Mouse (Mus musculus): Measurements from ENCODE around the gene Nt5dc2. TPM values are rescaled to one million over a fixed set of nuclear protein-coding genes. Genes with fewer than 3 reads are reported as not detected.

Gene Nt5dc2
- polyA plus RNA-seq, 1 experiment = 13.0 TPM

DNA sequence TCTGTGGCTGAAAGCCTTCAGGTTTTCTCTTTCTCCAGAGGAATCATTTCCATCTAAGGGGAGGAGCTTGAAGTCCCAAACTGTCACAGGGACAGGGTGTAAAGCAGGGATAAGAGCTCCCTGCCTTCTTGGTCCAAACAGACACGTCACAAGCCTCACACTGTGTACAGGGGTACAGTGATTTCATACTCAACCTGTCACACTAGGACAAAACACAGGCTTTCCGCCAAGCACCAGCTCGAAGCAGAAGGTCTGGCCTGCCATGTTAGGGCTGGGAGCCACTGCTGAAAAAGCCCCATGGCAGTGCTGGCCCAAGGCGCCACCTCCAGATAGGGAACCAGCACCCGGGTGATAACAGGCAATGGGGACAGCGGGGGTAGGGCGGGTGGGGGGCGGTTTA is 33.2 kb downstream of the Nt5dc2 start:
- Histone ChIP-seq H3K4me1 (ENCODE audit: control insufficient read depth, insufficient read depth, insufficient read length, low read length) (peaks cover 9% of the 10 kb centered on the region; the same call in 1 of the 2 replicates), H3K4me3 (ENCODE audit: low read depth, low read length) (no peak overlapping the region), H3K36me3 (ENCODE audit: control insufficient read depth, insufficient read depth, low read length) (no peaks in the 10 kb centered on the region), H3K27me3 (ENCODE audit: control insufficient read depth, insufficient read depth, low read length) (no peaks in the 10 kb centered on the region), H3K27ac (ENCODE audit: insufficient read depth, low read depth, low read length) (no peak overlapping the region)
- 72% methylated on average over 8 of the region's 8 CpGs for WGBS
- TF ChIP-seq CTCF (IDR thresholded peaks at IDR 0.05; ENCODE audit: extremely low read depth, insufficient read length, insufficient replicate concordance, low read depth, low read length) (no peak), POLR2A (IDR thresholded peaks at IDR 0.05; ENCODE audit: low read depth, low read length) (no peak)

DNA sequence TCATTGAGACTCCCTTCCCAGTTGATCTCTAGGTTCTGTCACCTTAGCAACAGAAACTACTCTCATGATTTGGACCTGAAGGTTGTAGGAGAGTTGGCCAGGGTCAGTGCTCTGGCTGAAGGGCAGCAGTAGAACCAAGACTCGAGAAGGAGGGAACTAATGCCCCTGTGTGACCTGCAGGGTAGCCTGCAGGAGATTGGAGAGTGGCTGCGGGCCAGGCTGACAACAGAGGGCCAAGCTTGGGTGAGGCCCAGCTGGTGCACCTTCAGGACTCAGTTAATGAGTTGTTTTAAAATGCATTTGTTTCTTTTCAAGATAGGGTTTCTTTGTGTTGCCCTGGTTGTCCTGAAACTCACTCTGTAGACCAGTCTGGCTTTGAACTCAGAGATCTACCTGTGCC is 34.2 kb downstream of the Nt5dc2 start:
- H3K27ac ChIP-seq (ENCODE audit: insufficient read depth, low read depth, low read length) = no peak overlapping the region
- TF ChIP-seq POLR2A (IDR thresholded peaks at IDR 0.05; ENCODE audit: low read depth, low read length) (no peak), CTCF (IDR thresholded peaks at IDR 0.05; ENCODE audit: extremely low read depth, insufficient read length, insufficient replicate concordance, low read depth, low read length) (no peak)
- 43% methylated on average over 2 of the region's 2 CpGs for WGBS
- H3K4me1 ChIP-seq (ENCODE audit: control insufficient read depth, insufficient read depth, insufficient read length, low read length) = peaks cover 7% of the 10 kb centered on the region; the same call in 1 of the 2 replicates
- no peaks in the 10 kb centered on the region for H3K27me3 ChIP-seq (ENCODE audit: control insufficient read depth, insufficient read depth, low read length)
- H3K4me3 ChIP-seq (ENCODE audit: low read depth, low read length) = no peak overlapping the region
- no peaks in the 10 kb centered on the region for H3K36me3 ChIP-seq (ENCODE audit: control insufficient read depth, insufficient read depth, low read length)

DNA sequence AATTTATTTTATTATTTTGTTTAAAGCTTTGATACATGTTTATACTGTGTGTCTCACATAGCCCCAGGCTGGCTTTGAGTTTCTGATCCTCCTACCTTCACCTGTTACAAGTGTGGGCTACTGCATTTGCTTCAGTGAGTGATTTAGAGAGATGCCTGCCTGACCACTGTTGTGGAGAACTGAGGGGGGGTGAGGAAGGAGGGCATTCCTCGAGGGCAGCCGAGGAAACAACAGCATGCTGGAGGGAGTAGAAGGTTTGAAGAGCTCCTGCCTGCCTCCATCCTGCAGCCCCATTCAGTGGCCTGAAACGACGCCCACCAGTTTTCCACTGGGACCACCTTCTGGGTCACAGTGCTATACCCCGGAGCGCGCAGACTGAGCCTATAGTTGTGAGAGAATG is 34.6 kb downstream of the Nt5dc2 start:
- WGBS = 62% methylated on average over 7 of the region's 7 CpGs
- no peak overlapping the region for H3K27ac ChIP-seq (ENCODE audit: insufficient read depth, low read depth, low read length)
- TF ChIP-seq CTCF (IDR thresholded peaks at IDR 0.05; ENCODE audit: extremely low read depth, insufficient read length, insufficient replicate concordance, low read depth, low read length) = no peak
- TF ChIP-seq POLR2A (IDR thresholded peaks at IDR 0.05; ENCODE audit: low read depth, low read length) = no peak
- peaks cover 2% of the 10 kb centered on the region; the same call in 1 of the 2 replicates for H3K36me3 ChIP-seq (ENCODE audit: control insufficient read depth, insufficient read depth, low read length)
- H3K4me1 ChIP-seq (ENCODE audit: control insufficient read depth, insufficient read depth, insufficient read length, low read length) = peaks cover 6% of the 10 kb centered on the region; the same call in 1 of the 2 replicates
- H3K4me3 ChIP-seq (ENCODE audit: low read depth, low read length) = no peak overlapping the region
- no peaks in the 10 kb centered on the region for H3K27me3 ChIP-seq (ENCODE audit: control insufficient read depth, insufficient read depth, low read length)

DNA sequence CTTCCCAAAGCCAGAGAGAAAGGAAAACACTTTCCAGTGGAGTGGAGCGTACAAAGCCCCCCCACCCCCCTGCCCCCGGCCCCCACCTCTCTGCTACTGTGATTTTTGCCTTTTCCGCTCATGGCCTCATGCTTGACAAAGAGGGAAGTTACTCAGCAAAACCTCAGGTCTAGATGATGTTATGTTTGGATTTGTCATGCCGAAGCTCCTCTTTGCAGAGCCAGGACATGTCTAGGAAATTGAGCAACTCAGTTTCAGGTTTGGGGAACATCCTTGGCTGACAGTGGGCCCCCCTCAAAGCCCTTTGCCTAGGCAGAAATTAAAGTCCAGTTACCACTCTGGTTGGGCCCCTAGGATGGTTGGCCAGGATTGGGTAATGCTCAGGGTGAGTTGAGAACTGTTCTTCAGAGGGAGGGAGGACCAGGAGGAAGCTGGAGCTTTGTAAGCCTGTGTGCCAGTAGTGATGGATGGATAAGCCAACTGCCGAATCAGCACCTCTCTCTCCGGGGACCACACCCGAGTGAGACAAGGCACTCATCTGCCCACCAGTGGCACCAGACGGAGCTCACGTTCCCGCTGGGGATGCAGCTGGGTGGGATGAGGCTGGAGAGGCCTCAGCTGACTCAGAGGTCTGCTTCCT is 35.3 kb downstream of the Nt5dc2 start:
- peak overlapping the region; percentile 15; the same call in 1 of the 2 replicates for H3K27ac ChIP-seq (ENCODE audit: insufficient read depth, low read depth, low read length)
- H3K4me3 ChIP-seq (ENCODE audit: low read depth, low read length) = peak overlapping the region; percentile 56

DNA sequence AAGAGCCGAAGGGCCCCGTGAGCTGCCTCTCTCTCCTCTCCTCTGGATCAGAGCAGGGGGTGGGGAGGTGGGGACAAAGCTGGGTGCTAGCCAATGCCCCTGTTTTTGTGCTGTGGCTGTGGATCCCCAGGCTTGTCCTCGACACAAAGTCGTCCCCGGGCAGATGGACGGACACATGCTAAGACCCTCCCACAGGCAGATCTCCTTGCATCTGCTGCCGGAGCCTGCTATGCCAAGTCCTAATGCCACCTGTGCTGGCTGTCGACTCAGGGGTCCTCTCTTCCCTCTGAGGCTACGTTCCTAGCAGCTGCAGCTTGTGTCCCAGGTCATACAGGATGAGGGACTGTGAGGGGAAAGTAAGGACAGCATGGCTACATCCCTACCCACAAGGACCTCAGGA is 36.0 kb downstream of the Nt5dc2 start:
- TF ChIP-seq CTCF (IDR thresholded peaks at IDR 0.05; ENCODE audit: extremely low read depth, insufficient read length, insufficient replicate concordance, low read depth, low read length) (no peak), POLR2A (IDR thresholded peaks at IDR 0.05; ENCODE audit: low read depth, low read length) (no peak)
- WGBS = 62% methylated on average over 9 of the region's 9 CpGs

More for the DNA sequence above, 35.3 kb downstream of the Nt5dc2 start:
- WGBS = 49% methylated on average over 10 of the region's 10 CpGs
- Histone ChIP-seq H3K27me3 (ENCODE audit: control insufficient read depth, insufficient read depth, low read length) (no peaks in the 10 kb centered on the region), H3K4me1 (ENCODE audit: control insufficient read depth, insufficient read depth, insufficient read length, low read length) (peaks cover 2% of the 10 kb centered on the region; the same call in 1 of the 2 replicates), H3K36me3 (ENCODE audit: control insufficient read depth, insufficient read depth, low read length) (peaks cover 8% of the 10 kb centered on the region)
- TF ChIP-seq POLR2A (IDR thresholded peaks at IDR 0.05; ENCODE audit: low read depth, low read length) = no peak
- TF ChIP-seq CTCF (IDR thresholded peaks at IDR 0.05; ENCODE audit: extremely low read depth, insufficient read length, insufficient replicate concordance, low read depth, low read length) = no peak

DNA sequence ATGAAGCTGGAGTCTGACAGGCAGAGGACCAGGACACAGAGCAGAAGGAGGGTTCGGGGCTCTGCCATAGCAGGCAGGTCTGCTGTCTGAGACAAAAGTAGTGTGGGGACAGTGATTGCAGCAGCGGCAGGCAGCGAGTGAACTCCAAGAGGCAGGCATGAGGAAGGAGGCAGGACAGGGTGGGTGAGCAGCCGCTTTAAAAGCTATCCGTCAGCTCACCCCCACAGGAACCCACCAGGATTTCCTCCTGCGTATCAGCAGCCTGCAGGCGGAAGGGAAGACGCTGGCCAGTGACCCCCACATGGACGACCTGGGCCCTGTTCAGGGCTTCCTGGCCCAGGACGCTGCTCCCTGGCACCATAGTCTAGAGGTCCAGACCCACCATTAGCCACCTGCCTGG is 37.6 kb downstream of the Nt5dc2 start, which contains the start of gene Stab1:
TSS of gene Stab1 (minus strand) at position 217 of the 400 bp plus-strand sequence.
- Histone ChIP-seq H3K4me3 (ENCODE audit: low read depth, low read length) (peak within 1 kb of the TSS; percentile 56), H3K27me3 (ENCODE audit: control insufficient read depth, insufficient read depth, low read length) (no peaks in the 10 kb centered on the region), H3K36me3 (ENCODE audit: control insufficient read depth, insufficient read depth, low read length) (peaks cover 31% of the 10 kb centered on the region), H3K4me1 (ENCODE audit: control insufficient read depth, insufficient read depth, insufficient read length, low read length) (no peaks in the 10 kb centered on the region), H3K27ac (ENCODE audit: insufficient read depth, low read depth, low read length) (peak within 1 kb of the TSS; percentile 31; the same call in 1 of the 2 replicates)
- TF ChIP-seq CTCF (IDR thresholded peaks at IDR 0.05; ENCODE audit: extremely low read depth, insufficient read length, insufficient replicate concordance, low read depth, low read length) = no peak
- TF ChIP-seq POLR2A (IDR thresholded peaks at IDR 0.05; ENCODE audit: low read depth, low read length) = no peak
- WGBS = 41% methylated on average over 10 of the region's 10 CpGs

More for the DNA sequence above, 36.0 kb downstream of the Nt5dc2 start:
- Histone ChIP-seq H3K27me3 (ENCODE audit: control insufficient read depth, insufficient read depth, low read length) (no peaks in the 10 kb centered on the region), H3K27ac (ENCODE audit: insufficient read depth, low read depth, low read length) (peak overlapping the region; percentile 15; the same call in 1 of the 2 replicates), H3K4me3 (ENCODE audit: low read depth, low read length) (peak overlapping the region; percentile 56), H3K4me1 (ENCODE audit: control insufficient read depth, insufficient read depth, insufficient read length, low read length) (no peaks in the 10 kb centered on the region), H3K36me3 (ENCODE audit: control insufficient read depth, insufficient read depth, low read length) (peaks cover 15% of the 10 kb centered on the region)

DNA sequence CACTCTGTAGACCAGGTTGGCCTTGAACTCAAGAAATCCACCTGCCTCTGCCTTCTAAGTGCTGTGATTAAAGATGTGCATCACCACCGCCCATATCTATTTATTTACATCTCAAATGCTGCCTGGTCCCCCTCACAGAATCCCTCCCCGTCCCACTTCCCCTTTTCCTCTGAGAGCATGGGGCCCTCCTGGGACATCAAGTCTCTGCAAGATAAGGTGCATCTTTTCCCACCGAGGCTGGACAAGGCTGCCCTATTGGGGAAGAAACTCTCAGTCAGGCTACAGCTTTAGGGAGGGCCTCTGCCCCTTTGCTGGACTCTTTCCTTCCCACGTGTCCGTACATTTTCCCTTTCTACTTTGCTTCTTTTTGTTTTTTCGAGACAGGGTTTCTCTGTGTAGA is 38.7 kb downstream of the Nt5dc2 start:
- Histone ChIP-seq H3K4me3 (ENCODE audit: low read depth, low read length) (no peak overlapping the region), H3K36me3 (ENCODE audit: control insufficient read depth, insufficient read depth, low read length) (peaks cover 41% of the 10 kb centered on the region), H3K4me1 (ENCODE audit: control insufficient read depth, insufficient read depth, insufficient read length, low read length) (no peaks in the 10 kb centered on the region), H3K27me3 (ENCODE audit: control insufficient read depth, insufficient read depth, low read length) (no peaks in the 10 kb centered on the region), H3K27ac (ENCODE audit: insufficient read depth, low read depth, low read length) (no peak overlapping the region)
- TF ChIP-seq POLR2A (IDR thresholded peaks at IDR 0.05; ENCODE audit: low read depth, low read length) = no peak
- 54% methylated on average over 6 of the region's 6 CpGs for WGBS
